Mouse (Mus musculus) NIH3T3 (cell line): ENCODE results near the gene Ptpro.

Source experiments
- DNase-seq: peaks from one replicate; pipeline ENCODE4 v3.0.0-alpha.2; 2012; ENCODE audit warnings: low read depth

Gene Ptpro

GRCm38 (mm10) chr6:137498781-137499180, 246.7 kb downstream of the Ptpro start:
- DNase-seq: no peak

GRCm38 (mm10) chr6:137503009-137503408, 250.9 kb downstream of the Ptpro start:
- DNase-seq: no peak

DNA sequence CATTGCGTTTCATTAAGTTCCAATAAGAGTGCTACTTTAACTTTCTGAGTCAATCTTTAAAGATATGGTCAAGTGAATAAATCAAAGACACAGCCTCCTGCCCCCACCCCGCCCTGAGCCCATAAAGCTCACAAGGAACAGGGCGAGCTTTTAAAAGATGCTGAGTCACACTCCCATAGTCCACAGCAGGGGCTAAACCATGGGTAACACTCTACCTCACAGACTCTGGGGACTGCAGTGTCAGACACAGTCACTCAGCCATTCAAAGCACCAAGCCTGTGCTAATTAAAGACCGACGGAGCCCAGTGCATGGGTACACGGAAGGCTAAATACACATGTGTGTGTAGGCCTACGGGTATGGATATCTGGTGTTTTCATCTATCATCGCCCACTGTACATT, 251.3 kb downstream of the Ptpro start:
- no peak for DNase-seq

DNA sequence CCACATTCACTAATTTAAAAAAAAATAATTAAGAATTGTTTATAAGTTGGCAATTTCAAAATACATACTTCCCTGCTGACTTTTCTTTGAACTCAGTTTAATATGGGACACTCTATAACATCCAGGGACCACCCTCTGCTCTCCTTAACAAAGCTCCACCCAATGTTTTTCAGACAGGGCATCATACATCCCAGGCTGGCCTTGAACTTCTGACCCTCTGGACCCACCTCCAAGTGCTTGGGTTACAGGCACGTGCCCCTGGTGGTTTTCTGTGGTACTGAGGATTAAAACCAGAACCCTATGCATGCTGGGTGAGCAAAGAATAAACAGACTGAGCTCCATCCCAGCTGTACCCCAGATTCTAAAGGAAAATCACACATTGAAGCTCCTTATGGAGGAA, 251.9 kb downstream of the Ptpro start:
- DNase-seq: no peak

GRCm38 (mm10) chr6:137505555-137506227, 253.6 kb downstream of the Ptpro start:
- no peak for DNase-seq

- no peak for DNase-seq
These were observed 254.4 kb downstream of the Ptpro start for GRCm38 (mm10) chr6:137506563-137506962.

DNA sequence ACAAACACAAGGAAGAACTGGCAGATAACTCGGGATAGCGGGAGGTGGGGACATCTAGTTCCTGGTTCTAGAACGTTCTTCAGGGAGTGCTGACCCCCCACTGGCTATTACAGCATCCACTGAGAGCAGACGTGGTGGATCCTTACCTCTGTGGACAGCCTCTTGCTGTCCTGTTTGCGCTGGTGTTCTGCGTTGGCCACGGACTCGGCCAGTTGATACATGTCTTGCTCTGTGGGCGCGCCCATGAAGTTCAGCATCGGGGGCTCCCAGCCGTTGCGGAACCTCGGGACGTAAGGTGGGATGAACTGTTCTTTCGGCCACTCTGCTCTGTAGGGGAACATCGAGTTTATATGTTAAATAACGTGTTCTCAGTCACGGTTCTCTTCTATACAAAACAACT, 256.8 kb downstream of the Ptpro start:
- no peak for DNase-seq

GRCm38 (mm10) chr6:137509341-137510045, 257.4 kb downstream of the Ptpro start:
- no peak for DNase-seq

- no peak for DNase-seq
These were observed 260.6 kb downstream of the Ptpro start for GRCm38 (mm10) chr6:137512753-137513152.
